Mouse (Mus musculus) midbrain, embryonic 11.5 days (tissue): ENCODE results near the gene Vti1a. TPM values are rescaled to one million over a fixed set of nuclear protein-coding genes. Genes with fewer than 3 reads are reported as not detected.

Source experiments
- ATAC-seq: fragments of 200-750 bp; cut with Nextera tagmentation; 2 replicates; pipeline ENCODE4 v1.8.0; 2017; ENCODE audit warnings: moderate TSS enrichment, moderate library complexity; ENCODE audit not compliant: low FRiP score
- DNase-seq: peaks from one replicate; pipeline ENCODE4 v3.0.0; 2015; ENCODE audit warnings: low spot score; ENCODE audit errors: missing footprints
- H3K27ac ChIP-seq: fragments of 300-500 bp; sonication (generic); 2 replicates; pipeline ENCODE4 v1.5.1; 2014; ENCODE audit warnings: low read depth, low read length
- H3K27me3 ChIP-seq: fragments of 300-500 bp; sonication (generic); 2 replicates; pipeline ENCODE4 v1.6.1; 2014; ENCODE audit warnings: mild to moderate bottlenecking, low read length, moderate library complexity, mixed read lengths; ENCODE audit not compliant: control insufficient read depth, insufficient read depth
- H3K36me3 ChIP-seq: fragments of 300-500 bp; sonication (generic); 2 replicates; pipeline ENCODE4 v1.6.1; 2014; ENCODE audit warnings: mild to moderate bottlenecking, low read length, moderate library complexity, mixed read lengths; ENCODE audit not compliant: control insufficient read depth, insufficient read depth
- H3K4me1 ChIP-seq: fragments of 300-500 bp; sonication (generic); 2 replicates; pipeline ENCODE4 v1.6.1; 2014; ENCODE audit warnings: low read length; ENCODE audit not compliant: control insufficient read depth, insufficient read depth
- H3K4me2 ChIP-seq: fragments of 300-500 bp; sonication (generic); 2 replicates; pipeline ENCODE4 v1.6.1; 2014; ENCODE audit warnings: mild to moderate bottlenecking, moderate library complexity
- H3K4me3 ChIP-seq: fragments of 300-500 bp; sonication (generic); 2 replicates; pipeline ENCODE4 v1.5.1; 2014; ENCODE audit warnings: low read depth, low read length
- H3K9ac ChIP-seq: fragments of 300-500 bp; sonication (generic); 2 replicates; pipeline ENCODE4 v1.6.1; 2014; ENCODE audit warnings: low read length
- H3K9me3 ChIP-seq: fragments of 300-500 bp; sonication (generic); 2 replicates; pipeline ENCODE4 v1.6.1; 2016; ENCODE audit warnings: low read length; ENCODE audit not compliant: control insufficient read depth
- WGBS: fragments of 180-500 bp; shearing (Covaris S2); extraction: QIAGEN DNeasy Blood & Tissue Kit; methylation state at CpG from one replicate; pipeline ENCODE4 v1.1.7; 2014; 5-methylcytosine and 5-hydroxymethylcytosine counted together
- polyA plus RNA-seq: library from polyadenylated mRNA; unstranded; fragments of >200 nt; fragmentation: Nextera tagmentation; extraction: Ambion mirVana; gene quantifications from 2 replicates; pipeline ENCODE4 v1.2.1, GENCODE M21; 2014

Vti1a gene
- polyA plus RNA-seq, 1 experiment from 2014 or later = 27.1 TPM

- Histone ChIP-seq H3K4me3 (no peak overlapping the region), H3K36me3 (peaks cover 19% of the 10 kb centered on the region), H3K9me3 (no peaks in the 10 kb centered on the region), H3K4me1 (no peaks in the 10 kb centered on the region), H3K27me3 (no peaks in the 10 kb centered on the region), H3K9ac (no peak overlapping the region), H3K27ac (no peak overlapping the region), H3K4me2 (no peak overlapping the region)
- DNase-seq (no peak), ATAC-seq (no peak)
- WGBS = 90% methylated on average over 5 of the region's 5 CpGs
These were observed 18.1 kb upstream of the Vti1a start for GRCm38 (mm10) chr19:55297961-55298360.

GRCm38 (mm10) chr19:55299378-55299777 lies 16.7 kb upstream of the Vti1a start:
- Histone ChIP-seq H3K4me3 (no peak overlapping the region), H3K27me3 (no peaks in the 10 kb centered on the region), H3K9ac (no peak overlapping the region), H3K4me1 (no peaks in the 10 kb centered on the region), H3K36me3 (peaks cover 19% of the 10 kb centered on the region), H3K4me2 (no peak overlapping the region), H3K9me3 (no peaks in the 10 kb centered on the region), H3K27ac (no peak overlapping the region)
- ATAC-seq (no peak), DNase-seq (no peak)
- 97% methylated on average over 1 of the region's 1 CpGs for WGBS

- 94% methylated on average over 3 of the region's 3 CpGs for WGBS
- H3K36me3 ChIP-seq = peaks cover 19% of the 10 kb centered on the region
- H3K9me3 ChIP-seq = no peaks in the 10 kb centered on the region
- no peak overlapping the region for H3K4me2 ChIP-seq
- H3K4me1 ChIP-seq = no peaks in the 10 kb centered on the region
- DNase-seq (no peak), ATAC-seq (no peak)
- no peaks in the 10 kb centered on the region for H3K27me3 ChIP-seq
- H3K4me3 ChIP-seq = no peak overlapping the region
- H3K27ac ChIP-seq = no peak overlapping the region
- H3K9ac ChIP-seq = no peak overlapping the region
These were observed 15.6 kb upstream of the Vti1a start for GRCm38 (mm10) chr19:55300525-55300924.

GRCm38 (mm10) chr19:55305024-55305423 lies 11.1 kb upstream of the Vti1a start:
- Histone ChIP-seq H3K4me2 (no peak overlapping the region), H3K27me3 (no peaks in the 10 kb centered on the region), H3K4me1 (no peaks in the 10 kb centered on the region), H3K36me3 (peaks cover 22% of the 10 kb centered on the region), H3K9ac (no peak overlapping the region), H3K4me3 (no peak overlapping the region), H3K27ac (no peak overlapping the region), H3K9me3 (no peaks in the 10 kb centered on the region)
- DNase-seq (no peak), ATAC-seq (no peak)

GRCm38 (mm10) chr19:55311874-55312273 lies 4.2 kb upstream of the Vti1a start:
- H3K4me3 ChIP-seq = no peak overlapping the region
- DNase-seq (no peak), ATAC-seq (no peak)
- H3K9ac ChIP-seq = no peak overlapping the region
- H3K27ac ChIP-seq = no peak overlapping the region
- peaks cover 18% of the 10 kb centered on the region; the same call in 1 of the 2 replicates for H3K36me3 ChIP-seq
- no peak overlapping the region for H3K4me2 ChIP-seq
- H3K4me1 ChIP-seq = peaks cover 16% of the 10 kb centered on the region
- WGBS = 88% methylated on average over 8 of the region's 8 CpGs
- no peaks in the 10 kb centered on the region for H3K9me3 ChIP-seq
- no peaks in the 10 kb centered on the region for H3K27me3 ChIP-seq

GRCm38 (mm10) chr19:55313649-55314048 lies 2.4 kb upstream of the Vti1a start:
- Histone ChIP-seq H3K36me3 (peaks cover 14% of the 10 kb centered on the region; the same call in 1 of the 2 replicates), H3K27ac (no peak overlapping the region), H3K9me3 (no peaks in the 10 kb centered on the region), H3K4me3 (no peak overlapping the region), H3K9ac (no peak overlapping the region), H3K4me1 (peaks cover 18% of the 10 kb centered on the region), H3K4me2 (no peak overlapping the region), H3K27me3 (no peaks in the 10 kb centered on the region)
- DNase-seq (no peak), ATAC-seq (no peak)
- 95% methylated on average over 2 of the region's 2 CpGs for WGBS

GRCm38 (mm10) chr19:55315452-55316108 lies 515 bp upstream of the Vti1a start, which contains the start of gene Zdhhc6:
Gene Zdhhc6, minus strand, starts transcription at chr19:55316032.
- Histone ChIP-seq H3K4me3 (peak within 1 kb of the TSS; percentile 67), H3K27me3 (no peaks in the 10 kb centered on the region), H3K9me3 (no peaks in the 10 kb centered on the region), H3K9ac (peak within 1 kb of the TSS; percentile 86), H3K27ac (peak within 1 kb of the TSS; percentile 48), H3K36me3 (peaks cover 4% of the 10 kb centered on the region; the same call in 1 of the 2 replicates), H3K4me2 (peak within 1 kb of the TSS; percentile 68), H3K4me1 (peaks cover 18% of the 10 kb centered on the region)
- ATAC-seq = peak; percentile 84
- WGBS = under 1% methylated on average over 60 of the region's 60 CpGs
- DNase-seq = peak; percentile 99

GRCm38 (mm10) chr19:55316901-55317300 lies 806 bp downstream of the Vti1a start:
- ATAC-seq = no peak
- H3K27ac ChIP-seq = no peak overlapping the region
- peak overlapping the region; percentile 67 for H3K4me3 ChIP-seq
- H3K9me3 ChIP-seq = no peaks in the 10 kb centered on the region
- H3K36me3 ChIP-seq = no peaks in the 10 kb centered on the region
- H3K9ac ChIP-seq = peak overlapping the region; percentile 86; the same call in 1 of the 2 replicates
- 61% methylated on average over 10 of the region's 10 CpGs for WGBS
- H3K27me3 ChIP-seq = no peaks in the 10 kb centered on the region
- DNase-seq = peak; percentile 84
- H3K4me1 ChIP-seq = peaks cover 18% of the 10 kb centered on the region
- H3K4me2 ChIP-seq = peak overlapping the region; percentile 68

- no peak overlapping the region for H3K4me2 ChIP-seq
- peaks cover 18% of the 10 kb centered on the region for H3K4me1 ChIP-seq
- WGBS = 83% methylated on average over 3 of the region's 3 CpGs
- no peaks in the 10 kb centered on the region for H3K36me3 ChIP-seq
- no peak overlapping the region for H3K4me3 ChIP-seq
- H3K27ac ChIP-seq = no peak overlapping the region
- H3K9me3 ChIP-seq = no peaks in the 10 kb centered on the region
- DNase-seq = no peak
- ATAC-seq = no peak
- no peak overlapping the region for H3K9ac ChIP-seq
- H3K27me3 ChIP-seq = no peaks in the 10 kb centered on the region
These were observed 2.9 kb downstream of the Vti1a start for GRCm38 (mm10) chr19:55319036-55319435.
